Mouse (Mus musculus) layer of hippocampus, postnatal 14 days (tissue): ENCODE measurements around the gene Txnrd1. TPM values are rescaled to one million over a fixed set of nuclear protein-coding genes. Genes with fewer than 3 reads are reported as not detected.

Experiments
- DNase-seq, 2 experiments: peaks; one replicate each; pipeline ENCODE4 v3.0.0; 2021 to 2022; ENCODE audit warnings: low spot score in 2 of 2, mixed read lengths in 1 of 2
- total RNA-seq, 2 experiments: library from RNA; stranded (reverse); gene quantifications; 2 replicates each; pipeline ENCODE4 v1.2.3; 2021

Gene Txnrd1
- total RNA-seq, 2 experiments from 2014 or later = 57.7 to 62.8 TPM

GRCm38 (mm10) chr10:82816441-82816840 is 17.3 kb upstream of the Txnrd1 start:
- no peak for DNase-seq

GRCm38 (mm10) chr10:82817514-82817913 is 16.2 kb upstream of the Txnrd1 start:
- no peak for DNase-seq

- DNase-seq = no peak
These were observed 15.8 kb upstream of the Txnrd1 start for GRCm38 (mm10) chr10:82817936-82818335.

DNA sequence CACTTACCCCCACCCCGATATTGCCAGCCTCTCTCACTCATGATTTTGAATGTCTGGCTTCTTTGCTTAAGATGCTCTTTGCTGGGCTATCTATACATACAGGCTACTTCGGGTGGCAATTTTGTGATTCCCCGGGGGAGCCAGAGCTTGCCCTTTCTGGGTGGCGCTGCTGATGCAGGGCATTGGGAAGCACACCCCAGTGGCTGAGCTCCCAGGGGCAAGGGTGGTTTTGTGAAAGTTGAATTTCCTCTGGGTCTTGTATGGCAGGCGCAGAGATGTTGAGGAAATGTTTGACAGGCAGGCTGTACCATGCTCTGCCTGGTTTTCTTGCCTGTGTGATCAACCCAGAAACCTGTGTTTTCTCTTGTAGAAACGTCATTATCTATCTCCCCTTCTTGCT is 15.1 kb upstream of the Txnrd1 start:
- no peak for DNase-seq

GRCm38 (mm10) chr10:82823108-82823778 is 10.5 kb upstream of the Txnrd1 start:
- DNase-seq = no peak

- DNase-seq = no peak
These were observed 10.0 kb upstream of the Txnrd1 start for GRCm38 (mm10) chr10:82823779-82824177.

- DNase-seq = no peak
These were observed 9.2 kb upstream of the Txnrd1 start for GRCm38 (mm10) chr10:82824541-82824940.

DNA sequence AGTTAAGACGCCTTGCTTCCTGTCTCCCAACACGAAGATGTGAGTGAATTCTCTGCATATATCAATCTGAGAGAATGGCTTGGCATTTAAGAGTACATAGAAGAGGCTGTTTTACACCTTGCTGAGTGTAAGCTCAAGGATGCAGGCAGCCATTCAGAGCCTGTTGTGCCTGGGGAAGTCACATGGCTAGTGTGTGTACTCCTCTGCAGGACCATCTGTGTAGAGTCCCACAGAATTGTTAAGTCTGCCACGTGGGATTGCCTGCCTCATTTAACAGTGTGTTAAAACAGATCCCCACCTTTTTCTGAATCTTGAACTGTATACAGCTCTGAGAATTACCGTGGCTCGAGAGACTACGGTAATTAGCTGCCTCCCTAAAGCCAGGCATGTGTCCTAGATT is 7.2 kb upstream of the Txnrd1 start:
- peak in 1 of 2 experiments; percentile 36 for DNase-seq

DNA sequence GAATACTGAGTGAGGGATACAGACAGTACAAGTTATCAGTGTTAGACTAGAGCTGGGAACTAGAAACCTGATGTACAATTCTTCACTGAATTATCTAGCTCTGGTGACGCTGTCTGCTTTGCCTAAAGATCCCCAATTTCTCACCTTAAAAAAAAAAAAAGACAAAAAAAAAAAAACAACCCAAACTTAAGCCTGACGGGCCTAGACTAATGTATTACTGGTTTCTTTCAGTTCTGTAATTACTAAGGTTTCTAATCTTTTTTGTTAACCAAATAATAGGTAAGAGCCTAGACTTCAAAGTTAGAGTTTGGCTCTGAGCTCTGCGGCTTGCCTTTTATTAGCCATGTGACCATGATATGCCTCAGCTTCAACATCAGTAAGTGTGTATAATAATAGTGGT is 2.1 kb downstream of the Txnrd1 start:
- DNase-seq = no peak

DNA sequence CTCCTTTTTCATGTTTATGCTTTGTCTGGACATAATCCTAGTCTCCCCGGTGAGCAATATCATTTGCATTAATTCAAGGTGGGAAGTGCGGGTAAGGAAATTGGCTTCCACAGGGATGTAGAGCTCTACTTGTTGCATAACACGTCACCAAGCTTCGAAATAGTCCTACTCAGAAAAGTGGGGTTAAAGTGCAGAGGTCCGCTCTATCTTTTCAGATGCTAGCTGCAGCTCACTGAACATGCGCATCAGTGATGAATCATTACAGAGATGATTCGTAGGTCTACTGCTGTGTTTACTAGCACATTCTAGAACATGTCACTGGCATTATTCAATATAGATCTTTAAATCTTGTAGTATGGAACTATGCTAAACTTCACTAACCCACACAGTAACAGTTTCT is 4.6 kb downstream of the Txnrd1 start:
- no peak for DNase-seq

DNA sequence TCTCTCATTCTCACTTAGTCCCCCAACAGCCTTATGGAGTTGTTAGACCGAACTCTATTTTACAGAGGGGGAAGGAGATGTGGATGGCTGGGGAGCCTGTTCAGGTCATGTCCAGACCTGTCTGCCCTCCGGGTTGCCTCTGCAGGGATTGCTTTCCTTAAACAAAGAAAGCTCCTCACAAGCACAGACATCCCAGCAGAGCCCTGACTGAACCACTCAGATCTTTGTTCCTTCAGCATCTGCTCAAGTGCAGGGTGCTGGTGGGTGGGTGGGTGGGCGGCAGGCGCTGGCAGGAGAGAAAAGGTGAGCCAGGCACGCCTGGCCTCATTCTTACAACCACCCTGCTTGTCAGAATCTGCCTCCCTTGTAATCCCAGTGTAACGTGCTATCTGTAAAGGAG is 10.3 kb downstream of the Txnrd1 start:
- no peak for DNase-seq

GRCm38 (mm10) chr10:82844731-82845130 is 11.0 kb downstream of the Txnrd1 start:
- no peak for DNase-seq

DNA sequence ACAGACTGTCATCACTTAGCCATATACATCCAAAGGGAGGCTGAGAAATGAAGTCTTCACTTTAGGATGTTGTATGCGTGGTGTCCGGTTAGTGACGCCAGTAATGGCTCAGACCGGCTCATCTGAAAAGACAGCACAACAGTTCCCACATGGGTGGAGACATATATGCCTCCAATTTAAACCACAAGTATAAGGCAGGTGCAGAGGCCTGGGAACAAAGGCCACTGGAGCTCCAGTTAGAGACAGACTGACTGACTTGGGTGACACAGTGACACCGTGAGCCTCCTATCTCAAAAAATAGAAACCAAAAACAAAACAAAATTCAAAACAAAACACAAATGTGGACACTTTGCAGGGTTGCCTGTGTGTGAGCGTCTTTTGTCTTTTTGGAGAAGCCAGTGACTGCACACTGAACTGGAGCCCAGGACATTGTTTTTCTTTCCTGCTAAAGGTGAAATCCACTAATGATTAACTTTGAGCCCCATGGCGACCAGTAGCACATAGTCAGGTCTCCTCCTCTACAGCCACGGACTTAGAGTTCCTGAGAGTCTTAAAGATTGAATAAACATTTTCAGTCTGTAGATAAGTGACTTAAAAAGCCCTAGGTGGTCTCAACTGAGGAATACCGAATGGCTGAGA is 14.2 kb downstream of the Txnrd1 start:
- no peak for DNase-seq

- no peak for DNase-seq
These were observed 16.1 kb downstream of the Txnrd1 start for GRCm38 (mm10) chr10:82849686-82850353.

DNA sequence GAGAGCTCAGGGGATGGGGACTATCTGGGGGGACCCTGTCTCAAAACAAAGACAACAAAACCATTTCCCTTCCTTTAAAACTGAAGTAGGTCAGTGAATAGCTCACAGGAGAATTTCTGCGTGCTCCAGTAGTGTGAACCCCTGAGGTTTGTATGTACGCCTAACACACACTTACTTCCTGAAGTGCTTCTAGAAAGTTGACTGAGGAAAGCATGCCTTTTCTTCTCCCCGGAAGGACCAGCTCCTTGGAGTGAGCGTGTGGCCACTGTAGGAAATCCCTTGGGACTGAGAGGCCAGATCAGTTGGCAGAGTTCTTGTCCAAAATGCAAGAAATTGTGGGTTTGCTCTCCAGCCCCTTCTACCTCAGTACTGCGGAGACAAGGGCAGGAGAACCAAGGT is 16.6 kb downstream of the Txnrd1 start:
- no peak for DNase-seq

DNA sequence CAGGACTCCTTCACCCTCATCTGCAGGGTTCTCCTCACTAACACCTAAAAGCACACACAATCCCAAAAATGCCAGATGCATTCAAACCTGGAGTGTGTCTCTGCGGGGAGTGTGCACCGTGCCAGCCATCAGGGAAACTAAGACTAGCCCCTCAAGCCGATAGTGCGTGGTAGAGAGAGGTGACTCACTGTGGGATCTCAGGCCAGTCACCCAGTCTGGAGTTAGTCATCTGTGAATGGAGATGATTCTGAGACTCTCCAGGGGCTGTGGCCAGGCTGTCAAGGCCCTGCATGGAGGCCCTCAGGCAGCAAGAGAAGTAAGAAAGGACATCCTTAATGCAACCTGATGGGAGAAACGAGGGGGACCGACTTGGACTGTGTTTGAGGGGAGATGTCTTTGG is 18.0 kb downstream of the Txnrd1 start:
- no peak for DNase-seq

DNA sequence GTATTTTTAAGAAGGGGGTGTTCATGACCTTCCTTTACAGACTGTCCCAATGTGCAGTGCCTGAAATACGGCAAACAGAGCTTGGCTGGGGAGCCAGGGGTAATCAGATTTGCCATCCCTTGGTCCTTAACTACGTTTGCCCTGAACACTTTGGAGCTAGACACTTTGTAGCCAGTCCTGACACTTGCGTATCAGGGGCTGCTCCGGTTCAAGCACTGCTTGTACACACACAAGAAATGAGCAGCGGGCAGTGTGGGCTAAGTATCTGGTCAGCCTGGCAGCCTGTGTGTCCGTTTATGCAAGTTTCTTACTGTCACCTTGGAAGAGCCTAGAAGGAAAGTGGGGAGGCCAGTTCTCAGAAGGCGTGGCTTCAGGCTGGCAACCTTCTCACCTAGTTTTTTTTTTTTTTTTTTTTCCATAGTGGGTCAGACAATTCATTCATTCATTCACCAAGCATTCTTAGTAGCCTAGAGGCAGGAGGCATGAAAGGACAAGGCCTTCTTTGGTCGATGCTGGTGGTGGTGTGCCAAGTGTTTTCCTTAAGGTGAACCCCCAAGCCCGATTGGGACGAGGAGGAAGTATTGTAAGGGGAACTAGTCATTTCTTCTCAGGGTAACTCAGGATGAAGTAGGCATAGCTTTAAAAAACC is 24.4 kb downstream of the Txnrd1 start:
- DNase-seq = no peak

- DNase-seq = peak; percentile 89 to 94
These were observed 25.2 kb downstream of the Txnrd1 start for GRCm38 (mm10) chr10:82858691-82859532.

GRCm38 (mm10) chr10:82859533-82859915 is 25.8 kb downstream of the Txnrd1 start:
- DNase-seq = peak in 1 of 2 experiments; percentile 28

- DNase-seq = peak; percentile 29 to 63
These were observed 26.6 kb downstream of the Txnrd1 start for GRCm38 (mm10) chr10:82860181-82860928.
